Mouse (Mus musculus) kidney, postnatal 25 days (tissue): ENCODE results near the gene Ddit4.

Experiments
- DNase-seq, 2 experiments: peaks; one replicate each; pipeline ENCODE4 v3.0.0; 2021; ENCODE audit warnings: mixed read lengths in 2 of 2

The Ddit4 gene

GRCm38 (mm10) chr10:59948363-59949254 lies 3.0 kb downstream of the Ddit4 start:
- DNase-seq, result peak; percentile 50 to 66

GRCm38 (mm10) chr10:59947296-59948073 lies 4.1 kb downstream of the Ddit4 start:
- DNase-seq, result peak in 1 of 2 experiments; percentile 54

- DNase-seq, result no peak
Observed at GRCm38 (mm10) chr10:59946362-59946761, 5.3 kb downstream of the Ddit4 start.

- DNase-seq, result no peak
Observed at GRCm38 (mm10) chr10:59945416-59945815, 6.2 kb downstream of the Ddit4 start.

- peak; percentile 86 to 90 for DNase-seq
Observed at GRCm38 (mm10) chr10:59943421-59943989, 8.1 kb downstream of the Ddit4 start.

GRCm38 (mm10) chr10:59942847-59943420 lies 8.7 kb downstream of the Ddit4 start:
- DNase-seq, result peak; percentile 82 to 87

- DNase-seq, result peak in 1 of 2 experiments; percentile 40
Observed at GRCm38 (mm10) chr10:59942281-59942846, 9.3 kb downstream of the Ddit4 start.

GRCm38 (mm10) chr10:59939081-59939480 lies 12.6 kb downstream of the Ddit4 start:
- DNase-seq, result peak in 1 of 2 experiments; percentile 14

- DNase-seq, result peak in 1 of 2 experiments; percentile 14
Observed at GRCm38 (mm10) chr10:59938662-59939061, 13.0 kb downstream of the Ddit4 start.

- peak in 1 of 2 experiments; percentile 34 for DNase-seq
Observed at GRCm38 (mm10) chr10:59936058-59936856, 15.4 kb downstream of the Ddit4 start.

- peak in 1 of 2 experiments; percentile 45 for DNase-seq
Observed at GRCm38 (mm10) chr10:59934039-59934438, 17.6 kb downstream of the Ddit4 start.

- peak; percentile 49 to 77 for DNase-seq
Observed at GRCm38 (mm10) chr10:59932521-59932920, 19.1 kb downstream of the Ddit4 start.

GRCm38 (mm10) chr10:59930996-59931395 lies 20.6 kb downstream of the Ddit4 start:
- DNase-seq, result no peak

GRCm38 (mm10) chr10:59929205-59929604 lies 22.4 kb downstream of the Ddit4 start:
- peak in 1 of 2 experiments; percentile 40 for DNase-seq

GRCm38 (mm10) chr10:59924305-59924704 lies 27.3 kb downstream of the Ddit4 start:
- DNase-seq, result peak; percentile 25 to 64

GRCm38 (mm10) chr10:59923493-59923892 lies 28.1 kb downstream of the Ddit4 start:
- no peak for DNase-seq

- peak; percentile 80 to 93 for DNase-seq
Observed at GRCm38 (mm10) chr10:59920810-59921681, 30.6 kb downstream of the Ddit4 start.

GRCm38 (mm10) chr10:59920485-59920809 lies 31.2 kb downstream of the Ddit4 start:
- DNase-seq, result no peak

- peak; percentile 53 to 83 for DNase-seq
Observed at GRCm38 (mm10) chr10:59919494-59920181, 32.0 kb downstream of the Ddit4 start.

- peak in 1 of 2 experiments; percentile 14 for DNase-seq
Observed at GRCm38 (mm10) chr10:59918111-59918510, 33.5 kb downstream of the Ddit4 start.
